Mouse (Mus musculus): Measurements from ENCODE around the gene Ap2a2. TPM values are rescaled to one million over a fixed set of nuclear protein-coding genes. Genes with fewer than 3 reads are reported as not detected.
"Not testable (repeated sequence)": the region's sequence is repeated elsewhere in the genome, so short reads cannot be mapped to it uniquely, and the experiment has no call there.

Gene Ap2a2
- total RNA-seq, 1 experiment from 2014 or later, result 32.4 TPM

DNA sequence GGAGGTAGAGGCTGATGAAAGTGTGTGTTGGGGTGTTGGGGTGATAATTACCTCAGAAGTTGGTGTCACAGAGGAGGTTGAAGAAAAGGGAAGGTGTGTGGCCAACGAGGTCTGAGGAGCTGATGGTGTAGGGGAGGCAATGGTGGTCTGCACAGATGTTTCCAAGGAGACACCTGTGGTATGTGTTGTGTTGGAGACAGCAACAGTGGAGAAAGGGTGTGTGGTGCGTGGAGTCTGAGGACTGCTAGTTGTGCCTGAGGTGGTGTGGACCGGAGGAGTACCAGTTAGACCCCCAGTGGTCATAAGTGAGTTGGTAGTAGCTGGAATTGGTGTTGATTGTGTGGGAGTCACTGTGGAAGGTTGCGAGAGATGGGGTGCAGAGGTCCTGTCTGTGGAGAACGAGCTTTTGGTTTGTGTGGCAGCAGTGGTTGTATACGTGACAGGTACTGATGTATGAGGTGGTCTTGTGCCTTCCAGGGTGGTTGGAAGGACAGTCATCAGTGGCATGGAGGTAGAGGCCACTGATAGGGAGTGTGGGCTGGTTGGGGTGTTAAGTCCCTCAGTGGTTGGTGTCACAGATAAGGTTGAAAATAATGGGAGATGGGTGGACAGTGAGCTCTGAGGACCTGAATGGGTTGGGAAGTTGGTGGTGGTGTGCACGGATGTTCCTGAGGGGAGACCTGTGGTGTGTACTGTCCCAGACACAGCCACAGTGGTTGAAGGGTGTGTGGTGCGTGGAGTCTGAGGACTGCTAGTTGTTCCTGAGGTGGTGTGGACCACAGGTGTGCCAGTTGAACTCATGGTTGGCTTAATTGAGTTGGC, 76.8 kb downstream of the Ap2a2 start:
- ATAC-seq (ENCODE audit: extremely low read depth, insufficient number of reproducible peaks, low FRiP score, poor library complexity, severe bottlenecking), result peak; percentile 24

DNA sequence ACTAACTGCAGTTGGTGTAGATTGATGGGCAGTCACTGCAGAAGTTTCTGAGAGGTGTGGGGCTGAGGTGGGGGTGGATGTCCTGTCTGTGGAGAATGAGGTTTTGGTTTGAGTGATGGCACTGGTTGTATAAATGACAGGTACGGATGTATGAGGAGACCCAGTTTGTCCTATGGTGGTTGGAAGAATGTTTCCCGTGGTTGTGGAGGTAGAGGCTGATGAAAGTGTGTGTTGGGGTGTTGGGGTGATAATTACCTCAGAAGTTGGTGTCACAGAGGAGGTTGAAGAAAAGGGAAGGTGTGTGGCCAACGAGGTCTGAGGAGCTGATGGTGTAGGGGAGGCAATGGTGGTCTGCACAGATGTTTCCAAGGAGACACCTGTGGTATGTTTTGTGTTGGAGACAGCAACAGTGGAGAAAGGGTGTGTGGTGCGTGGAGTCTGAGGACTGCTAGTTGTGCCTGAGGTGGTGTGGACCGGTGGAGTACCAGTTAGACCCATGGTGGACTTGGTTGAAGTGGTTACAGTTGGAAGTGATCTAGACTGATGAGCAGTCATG, 77.4 kb downstream of the Ap2a2 start:
- peak; percentile 15 for ATAC-seq (ENCODE audit: extremely low read depth, insufficient number of reproducible peaks, low FRiP score, poor library complexity, severe bottlenecking)

GRCm38 (mm10) chr7:141642375-141642774, 80.4 kb downstream of the Ap2a2 start:
- ATAC-seq (ENCODE audit: extremely low read depth, insufficient number of reproducible peaks, low FRiP score, poor library complexity, severe bottlenecking), result no peak

DNA sequence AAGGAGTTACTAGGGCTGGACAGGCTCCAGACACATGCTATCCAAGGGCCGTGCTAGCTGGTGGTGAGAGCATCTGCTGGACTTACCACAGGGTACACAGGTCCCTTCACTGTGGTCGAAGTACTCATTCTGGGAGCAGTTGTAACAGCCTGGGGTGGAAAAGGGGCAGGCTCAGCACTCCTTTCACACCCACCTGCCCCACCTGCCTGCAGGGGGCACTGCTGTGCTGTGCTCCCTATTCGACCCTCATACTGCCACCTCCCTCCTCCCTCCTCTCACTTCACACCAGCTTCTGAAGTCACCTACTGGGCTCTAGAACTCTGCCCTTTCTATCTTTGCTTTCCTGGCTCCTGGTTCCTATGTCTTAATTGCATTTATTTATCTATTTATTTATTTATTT, 81.2 kb downstream of the Ap2a2 start:
- no peak for ATAC-seq (ENCODE audit: extremely low read depth, insufficient number of reproducible peaks, low FRiP score, poor library complexity, severe bottlenecking)

DNA sequence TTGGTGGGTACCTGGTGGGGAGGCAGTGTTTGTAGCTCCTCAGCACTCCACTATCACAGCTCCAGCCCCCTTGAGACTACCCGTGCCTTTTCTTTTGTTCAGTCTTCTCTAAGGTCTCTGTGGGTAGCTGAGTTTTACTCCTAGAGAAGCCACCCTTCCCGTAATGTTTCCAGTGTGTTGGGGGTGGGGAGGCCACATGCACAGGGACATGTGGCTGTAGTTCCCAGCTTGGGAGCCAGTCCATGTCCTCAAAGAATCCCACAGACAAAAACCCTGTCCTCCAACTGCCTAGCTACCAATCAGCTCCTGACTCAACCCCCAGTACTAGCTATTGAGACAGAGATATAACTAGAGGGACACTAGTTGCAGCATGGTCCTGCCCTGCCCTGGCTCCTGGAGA, 85.1 kb downstream of the Ap2a2 start:
- ATAC-seq (ENCODE audit: extremely low read depth, insufficient number of reproducible peaks, low FRiP score, poor library complexity, severe bottlenecking), result no peak

GRCm38 (mm10) chr7:141647815-141648214, 85.8 kb downstream of the Ap2a2 start:
- ATAC-seq (ENCODE audit: extremely low read depth, insufficient number of reproducible peaks, low FRiP score, poor library complexity, severe bottlenecking), result no peak

DNA sequence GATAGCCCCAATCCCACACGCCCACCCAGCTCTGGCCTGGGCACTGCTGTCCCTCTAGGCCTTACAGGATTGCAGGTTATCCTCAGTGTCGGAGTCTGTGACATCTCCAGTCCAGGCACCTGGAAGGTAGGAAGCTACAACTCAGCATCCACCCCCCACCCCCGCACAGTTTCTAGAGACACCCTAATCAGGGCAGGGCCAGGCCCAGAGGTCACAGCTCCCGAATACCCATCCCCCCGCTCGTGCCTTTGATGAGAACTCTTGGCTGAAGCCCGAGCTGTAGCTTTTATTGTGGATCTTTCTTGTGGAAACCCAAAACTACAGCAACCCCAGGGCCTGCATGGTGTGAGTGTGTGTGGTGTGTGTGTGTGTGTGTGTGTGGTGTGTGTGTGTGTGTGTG, 90.2 kb downstream of the Ap2a2 start:
- ATAC-seq (ENCODE audit: extremely low read depth, insufficient number of reproducible peaks, low FRiP score, poor library complexity, severe bottlenecking), result no peak

GRCm38 (mm10) chr7:141660346-141660745, 98.4 kb downstream of the Ap2a2 start:
- ATAC-seq (ENCODE audit: extremely low read depth, insufficient number of reproducible peaks, low FRiP score, poor library complexity, severe bottlenecking), result no peak

DNA sequence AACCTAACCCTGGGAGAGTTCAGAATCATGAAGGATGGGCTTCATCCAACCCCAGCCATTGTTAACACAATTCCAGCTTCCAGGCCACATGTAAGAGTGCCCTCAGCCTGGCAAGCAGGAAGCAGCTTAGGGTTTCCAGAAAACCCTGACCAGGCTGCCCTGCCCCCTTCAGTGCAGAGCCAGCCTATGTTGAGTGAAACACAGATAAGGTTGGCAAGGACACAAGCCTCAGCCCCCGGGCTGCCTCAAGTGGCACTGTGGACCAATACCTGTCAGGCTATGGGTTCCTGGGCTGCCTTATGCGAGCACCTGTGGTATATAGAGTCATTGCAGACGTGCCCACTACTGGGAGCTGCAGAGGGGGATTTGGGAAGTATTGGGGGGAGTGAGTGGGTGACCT, 99.5 kb downstream of the Ap2a2 start:
- ATAC-seq (ENCODE audit: extremely low read depth, insufficient number of reproducible peaks, low FRiP score, poor library complexity, severe bottlenecking), result no peak

DNA sequence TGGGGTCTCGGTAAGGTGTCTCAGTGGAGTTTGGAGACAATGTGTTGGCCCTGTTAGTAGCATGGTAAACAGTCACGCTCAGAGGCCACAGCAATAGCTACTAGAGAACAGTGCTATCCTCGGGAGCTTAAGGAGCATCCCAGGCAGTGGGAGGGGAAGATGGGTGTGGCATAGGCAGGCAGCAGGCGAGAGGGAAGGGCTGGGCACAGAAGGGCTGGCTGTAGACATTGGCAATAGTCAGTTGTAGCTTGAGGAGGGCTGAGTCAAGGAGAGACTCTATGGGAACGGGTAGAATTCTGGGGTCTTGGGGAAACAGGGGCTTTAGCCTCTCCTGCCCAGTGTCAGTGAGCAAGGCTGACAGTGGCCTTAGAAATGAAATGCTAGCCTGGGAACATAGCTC, 100.2 kb downstream of the Ap2a2 start:
- no peak for ATAC-seq (ENCODE audit: extremely low read depth, insufficient number of reproducible peaks, low FRiP score, poor library complexity, severe bottlenecking)

DNA sequence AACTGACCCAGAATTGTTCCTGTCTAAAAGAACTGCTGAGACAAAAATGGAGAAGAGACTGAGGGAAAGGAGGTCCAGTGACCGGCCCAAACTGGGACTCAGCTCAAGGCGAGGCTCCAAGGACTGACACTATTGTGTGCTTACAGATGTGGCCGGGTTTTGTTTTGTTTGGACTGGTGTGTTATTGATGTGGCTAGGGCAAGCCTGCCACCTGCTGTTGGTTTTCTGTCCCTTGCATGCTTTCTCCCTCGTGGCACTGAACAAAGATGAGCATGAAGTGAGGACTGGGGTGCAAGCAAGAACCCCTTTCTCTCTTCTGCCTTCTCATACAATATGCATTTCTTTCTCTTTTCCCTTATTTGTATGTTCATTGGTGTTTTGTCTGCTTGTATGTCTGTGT, 104.2 kb downstream of the Ap2a2 start:
- ATAC-seq (ENCODE audit: extremely low read depth, insufficient number of reproducible peaks, low FRiP score, poor library complexity, severe bottlenecking), result 0 out of 2 replicates have a peak, but pooled peaks have one; percentile 16

DNA sequence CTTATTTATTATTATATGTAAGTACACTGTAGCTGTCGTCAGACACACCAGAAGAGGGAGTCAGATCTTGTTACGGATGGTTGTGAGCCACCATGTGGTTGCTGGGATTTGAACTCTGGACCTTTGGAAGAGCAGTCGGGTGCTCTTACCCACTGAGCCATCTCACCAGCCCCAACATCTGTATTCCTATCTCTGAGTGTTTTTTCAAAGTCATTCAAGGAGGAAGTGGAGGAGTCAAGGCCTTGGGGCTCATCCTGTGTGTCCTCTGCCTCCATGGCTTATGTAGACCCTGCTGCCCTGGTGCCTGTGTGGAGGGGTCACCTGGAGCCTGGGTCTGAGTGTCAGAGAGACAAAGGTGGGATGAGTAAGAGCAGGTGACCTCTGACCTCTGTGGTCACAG, 107.1 kb downstream of the Ap2a2 start:
- not testable (repeated sequence) for ATAC-seq (ENCODE audit: extremely low read depth, insufficient number of reproducible peaks, low FRiP score, poor library complexity, severe bottlenecking)

DNA sequence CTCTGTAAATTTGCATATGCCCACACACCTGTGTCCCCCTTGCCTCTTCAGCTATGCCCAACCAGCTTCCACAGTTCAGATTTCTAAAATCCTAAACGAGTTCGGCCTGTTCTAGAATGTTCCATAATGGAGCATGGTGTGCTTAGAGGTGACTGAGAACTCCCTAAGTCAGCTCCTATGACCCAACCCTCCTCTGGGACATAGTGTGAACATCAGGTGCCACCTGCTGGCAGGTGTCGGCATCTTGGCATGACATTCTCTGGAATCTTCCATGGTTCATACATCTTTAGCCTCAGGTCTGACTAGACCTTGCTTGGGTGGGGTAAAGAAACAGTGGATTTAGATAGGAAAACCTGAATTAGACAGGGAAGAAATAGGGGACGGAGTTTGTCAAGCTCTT, 109.0 kb downstream of the Ap2a2 start:
- no peak for ATAC-seq (ENCODE audit: extremely low read depth, insufficient number of reproducible peaks, low FRiP score, poor library complexity, severe bottlenecking)

DNA sequence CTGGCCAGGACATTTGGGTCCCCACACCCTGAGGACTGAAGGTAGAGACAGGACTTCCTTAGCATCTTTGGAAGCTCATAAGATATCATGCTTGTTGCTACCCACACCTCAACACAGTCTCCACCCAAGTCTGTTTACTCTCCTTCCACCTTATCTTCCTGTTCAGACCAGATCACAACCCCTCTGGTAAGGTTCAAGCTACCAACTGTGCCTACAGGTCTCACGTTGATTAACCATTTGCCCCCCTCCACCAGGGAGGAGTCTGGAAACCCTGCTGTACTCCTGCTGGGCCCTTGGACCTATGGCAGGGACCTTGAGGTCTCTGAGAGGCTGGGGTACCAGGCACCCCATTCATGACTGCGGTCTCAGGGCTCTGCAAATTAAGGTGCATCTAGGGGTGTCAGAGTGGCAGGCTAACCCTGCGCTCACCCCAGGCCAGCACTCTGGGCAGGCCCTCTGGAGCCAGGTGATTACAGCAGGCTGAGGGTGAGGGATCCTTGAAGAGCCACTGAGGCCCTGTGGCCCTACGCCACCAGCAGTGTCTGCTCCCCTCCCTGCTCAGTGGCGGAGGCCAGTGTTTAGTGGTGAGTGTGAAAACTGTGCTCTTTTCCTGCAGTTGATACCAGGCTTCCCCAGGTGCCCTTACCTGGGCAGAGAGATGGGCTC, 109.8 kb downstream of the Ap2a2 start:
- ATAC-seq (ENCODE audit: extremely low read depth, insufficient number of reproducible peaks, low FRiP score, poor library complexity, severe bottlenecking), result no peak

DNA sequence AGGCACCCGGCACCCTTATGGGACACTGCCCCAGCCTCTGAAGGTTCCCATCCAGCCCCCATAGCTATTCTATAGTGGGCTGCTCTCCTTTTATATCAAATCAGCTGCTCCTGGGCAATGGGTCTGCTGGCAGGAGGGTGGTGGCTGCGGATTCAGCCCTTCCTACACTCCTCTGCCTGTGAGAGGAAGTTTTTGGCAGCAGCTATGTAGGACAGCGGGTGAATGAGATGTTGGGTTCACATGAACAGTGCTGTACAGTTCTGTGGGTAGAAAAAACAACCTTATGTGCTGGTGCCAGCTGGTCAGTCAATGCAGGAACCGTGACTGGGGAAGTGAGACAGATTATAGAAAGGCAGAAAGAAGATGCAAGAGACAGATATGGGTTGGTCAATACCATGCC, 116.9 kb downstream of the Ap2a2 start:
- no peak for ATAC-seq (ENCODE audit: extremely low read depth, insufficient number of reproducible peaks, low FRiP score, poor library complexity, severe bottlenecking)

Other genes with a start within 250 kb of the Ap2a2 start
- 23.2 and 27.9 TPM in 2 replicates for gene Deaf1, start 234.5 kb upstream of the Ap2a2 start, total RNA-seq (2017)
- 24.2 and 24.7 TPM in 2 replicates for gene Tmem80, start 234.4 kb upstream of the Ap2a2 start, total RNA-seq (2017)
- 3.1 and 7.9 TPM in 2 replicates for gene Eps8l2, start 223.3 kb upstream of the Ap2a2 start, total RNA-seq (2017)
- 1,594 and 1,707 TPM in 2 replicates for gene Taldo1, start 170.0 kb upstream of the Ap2a2 start, total RNA-seq (2017)
- gene Gatd1, start 148.0 kb upstream of the Ap2a2 start, total RNA-seq (2017), result 16.8 and 21.9 TPM in 2 replicates
- gene Cend1, start 132.7 kb upstream of the Ap2a2 start, total RNA-seq (2017), result 0.25 TPM in 1 of 2 replicates, not detected in the other
- 4.9 and 9.7 TPM in 2 replicates for gene Slc25a22, start 124.3 kb upstream of the Ap2a2 start, total RNA-seq (2017)
- gene Pidd1, start 118.1 kb upstream of the Ap2a2 start, total RNA-seq (2017), result 2.9 and 6.5 TPM in 2 replicates
- 2,224 and 3,167 TPM in 2 replicates for gene Rplp2, start 114.8 kb upstream of the Ap2a2 start, total RNA-seq (2017)
- 74.4 and 78.7 TPM in 2 replicates for gene Pnpla2, start 107.0 kb upstream of the Ap2a2 start, total RNA-seq (2017)
- 2.8 and 3.2 TPM in 2 replicates for gene Cracr2b, start 101.1 kb upstream of the Ap2a2 start, total RNA-seq (2017)
- gene Cd151, start 94.8 kb upstream of the Ap2a2 start, total RNA-seq (2017), result 29.8 and 31.1 TPM in 2 replicates
- 10.5 and 13.1 TPM in 2 replicates for gene Polr2l, start 87.0 kb upstream of the Ap2a2 start, total RNA-seq (2017)
- gene Tspan4, start 86.9 kb upstream of the Ap2a2 start, total RNA-seq (2017), result not detected in 2 replicates
- gene Chid1, start 22.3 kb upstream of the Ap2a2 start, total RNA-seq (2017), result 9.9 and 10.4 TPM in 2 replicates
- not detected in 2 replicates for gene Muc6, start 93.1 kb downstream of the Ap2a2 start, total RNA-seq (2017)
- gene Muc2, start 128.2 kb downstream of the Ap2a2 start, total RNA-seq (2017), result not detected in 2 replicates
- not detected in 2 replicates for gene Muc5ac, start 226.8 kb downstream of the Ap2a2 start, total RNA-seq (2017)

Measured in neutrophil, adult 5-6 weeks (primary cell).